Mouse (Mus musculus) stomach, embryonic 16.5 days (tissue): ENCODE measurements around the gene Fto. TPM values are rescaled to one million over a fixed set of nuclear protein-coding genes. Genes with fewer than 3 reads are reported as not detected.

Experiments used
- ATAC-seq: fragments of 200-750 bp; cut with Nextera tagmentation; 2 replicates; pipeline ENCODE4 v1.8.0; 2017; ENCODE audit warnings: moderate number of reproducible peaks, moderate TSS enrichment; ENCODE audit not compliant: insufficient read depth, low FRiP score
- H3K27ac ChIP-seq: fragments of 300-500 bp; sonication (generic); 2 replicates; pipeline ENCODE4 v1.5.1; 2014; ENCODE audit warnings: low read length
- H3K27me3 ChIP-seq: fragments of 300-500 bp; sonication (generic); 2 replicates; pipeline ENCODE4 v1.6.1; 2014; ENCODE audit warnings: low read length, control low read depth, mixed read lengths; ENCODE audit not compliant: control insufficient read depth, insufficient read depth
- H3K36me3 ChIP-seq: fragments of 300-500 bp; sonication (generic); 2 replicates; pipeline ENCODE4 v1.6.1; 2014; ENCODE audit warnings: low read length; ENCODE audit not compliant: control insufficient read depth, insufficient read depth
- H3K4me1 ChIP-seq: fragments of 300-500 bp; sonication (generic); 2 replicates; pipeline ENCODE4 v1.6.1; 2014; ENCODE audit warnings: low read length, control low read depth, mixed read lengths; ENCODE audit not compliant: control insufficient read depth, insufficient read depth
- H3K4me2 ChIP-seq: fragments of 300-500 bp; sonication (generic); 2 replicates; pipeline ENCODE4 v1.6.1; 2014; ENCODE audit warnings: low read depth, low read length, mixed read lengths
- H3K4me3 ChIP-seq: fragments of 300-500 bp; sonication (generic); replicated peaks from 2 replicates; pipeline ENCODE4 v1.5.1; 2014; ENCODE audit warnings: mild to moderate bottlenecking, low read length
- H3K9ac ChIP-seq: fragments of 300-500 bp; sonication (generic); 2 replicates; pipeline ENCODE4 v1.6.1; 2014; ENCODE audit warnings: low read length
- H3K9me3 ChIP-seq: fragments of 300-500 bp; sonication (generic); replicated peaks from 2 replicates; pipeline ENCODE4 v1.6.1; 2016; ENCODE audit warnings: low read length, control low read depth; ENCODE audit not compliant: control insufficient read depth
- WGBS: fragments of 180-500 bp; shearing (Covaris S2); extraction: QIAGEN DNeasy Blood & Tissue Kit; methylation state at CpG from one replicate; pipeline ENCODE4 v1.1.7; 2014; 5-methylcytosine and 5-hydroxymethylcytosine counted together
- polyA plus RNA-seq: library from polyadenylated mRNA; unstranded; fragments of >200 nt; fragmentation: Nextera tagmentation; extraction: Ambion mirVana; gene quantifications from 2 replicates; pipeline ENCODE4 v1.2.1, GENCODE M21; 2015

Fto gene
- polyA plus RNA-seq, 1 experiment from 2014 or later, result 73.4 TPM

- Histone ChIP-seq H3K4me3 (no peak overlapping the region), H3K4me1 (peaks cover 4% of the 10 kb centered on the region; the same call in 1 of the 2 replicates), H3K27me3 (no peaks in the 10 kb centered on the region), H3K4me2 (no peak overlapping the region), H3K9me3 (no peaks in the 10 kb centered on the region), H3K36me3 (no peaks in the 10 kb centered on the region), H3K9ac (no peak overlapping the region), H3K27ac (no peak overlapping the region)
- WGBS, result 68% methylated on average over 5 of the region's 5 CpGs
- ATAC-seq, result no peak
Measured at GRCm38 (mm10) chr8:91534752-91535151, 221.4 kb downstream of the Fto start.

GRCm38 (mm10) chr8:91538109-91538508, 224.8 kb downstream of the Fto start:
- Histone ChIP-seq H3K27me3 (no peaks in the 10 kb centered on the region), H3K9ac (no peak overlapping the region), H3K27ac (no peak overlapping the region), H3K4me3 (no peak overlapping the region), H3K9me3 (no peaks in the 10 kb centered on the region), H3K4me2 (no peak overlapping the region), H3K4me1 (peaks cover 4% of the 10 kb centered on the region; the same call in 1 of the 2 replicates), H3K36me3 (no peaks in the 10 kb centered on the region)
- WGBS, result 72% methylated on average over 9 of the region's 9 CpGs
- ATAC-seq, result no peak

GRCm38 (mm10) chr8:91538892-91539291, 225.6 kb downstream of the Fto start:
- no peak for ATAC-seq
- H3K4me3 ChIP-seq, result no peak overlapping the region
- 57% methylated on average over 5 of the region's 5 CpGs for WGBS
- H3K4me1 ChIP-seq, result peaks cover 4% of the 10 kb centered on the region; the same call in 1 of the 2 replicates
- H3K4me2 ChIP-seq, result no peak overlapping the region
- no peaks in the 10 kb centered on the region for H3K9me3 ChIP-seq
- no peaks in the 10 kb centered on the region for H3K36me3 ChIP-seq
- no peak overlapping the region for H3K27ac ChIP-seq
- no peaks in the 10 kb centered on the region for H3K27me3 ChIP-seq
- H3K9ac ChIP-seq, result no peak overlapping the region

GRCm38 (mm10) chr8:91539586-91539985, 226.3 kb downstream of the Fto start:
- H3K4me1 ChIP-seq, result peaks cover 4% of the 10 kb centered on the region; the same call in 1 of the 2 replicates
- no peaks in the 10 kb centered on the region for H3K36me3 ChIP-seq
- no peak overlapping the region for H3K4me3 ChIP-seq
- H3K9ac ChIP-seq, result no peak overlapping the region
- no peak for ATAC-seq
- no peak overlapping the region for H3K4me2 ChIP-seq
- H3K27me3 ChIP-seq, result no peaks in the 10 kb centered on the region
- no peak overlapping the region for H3K27ac ChIP-seq
- H3K9me3 ChIP-seq, result no peaks in the 10 kb centered on the region
- 86% methylated on average over 8 of the region's 8 CpGs for WGBS

GRCm38 (mm10) chr8:91541229-91541628, 227.9 kb downstream of the Fto start:
- H3K36me3 ChIP-seq, result no peaks in the 10 kb centered on the region
- no peaks in the 10 kb centered on the region for H3K27me3 ChIP-seq
- WGBS, result 89% methylated on average over 3 of the region's 3 CpGs
- no peak overlapping the region for H3K4me2 ChIP-seq
- no peak overlapping the region for H3K9ac ChIP-seq
- ATAC-seq, result no peak
- peaks cover 4% of the 10 kb centered on the region; the same call in 1 of the 2 replicates for H3K4me1 ChIP-seq
- H3K9me3 ChIP-seq, result no peaks in the 10 kb centered on the region
- no peak overlapping the region for H3K4me3 ChIP-seq
- no peak overlapping the region for H3K27ac ChIP-seq

GRCm38 (mm10) chr8:91545561-91545960, 232.2 kb downstream of the Fto start:
- no peaks in the 10 kb centered on the region for H3K9me3 ChIP-seq
- H3K9ac ChIP-seq, result no peak overlapping the region
- 75% methylated on average over 3 of the region's 3 CpGs for WGBS
- H3K4me3 ChIP-seq, result no peak overlapping the region
- ATAC-seq, result no peak
- no peaks in the 10 kb centered on the region for H3K27me3 ChIP-seq
- H3K4me2 ChIP-seq, result no peak overlapping the region
- H3K36me3 ChIP-seq, result no peaks in the 10 kb centered on the region
- H3K4me1 ChIP-seq, result no peaks in the 10 kb centered on the region
- no peak overlapping the region for H3K27ac ChIP-seq

- Histone ChIP-seq H3K9ac (no peak overlapping the region), H3K4me3 (no peak overlapping the region), H3K27me3 (no peaks in the 10 kb centered on the region), H3K27ac (no peak overlapping the region), H3K36me3 (no peaks in the 10 kb centered on the region), H3K9me3 (no peaks in the 10 kb centered on the region), H3K4me2 (no peak overlapping the region), H3K4me1 (peaks cover 6% of the 10 kb centered on the region; the same call in 1 of the 2 replicates)
- ATAC-seq, result no peak
- 49% methylated on average over 8 of the region's 8 CpGs for WGBS
Measured at GRCm38 (mm10) chr8:91546599-91546998, 233.3 kb downstream of the Fto start.

- Histone ChIP-seq H3K4me1 (peaks cover 6% of the 10 kb centered on the region; the same call in 1 of the 2 replicates), H3K4me2 (no peak overlapping the region), H3K27me3 (no peaks in the 10 kb centered on the region), H3K4me3 (no peak overlapping the region), H3K9me3 (no peaks in the 10 kb centered on the region), H3K36me3 (no peaks in the 10 kb centered on the region), H3K9ac (no peak overlapping the region), H3K27ac (no peak overlapping the region)
- 93% methylated on average over 1 of the region's 1 CpGs for WGBS
- ATAC-seq, result no peak
Measured at GRCm38 (mm10) chr8:91550131-91550530, 236.8 kb downstream of the Fto start.

- no peak for ATAC-seq
Measured at GRCm38 (mm10) chr8:91551166-91551765, 237.9 kb downstream of the Fto start.

More at GRCm38 (mm10) chr8:91551166-91551765, 237.9 kb downstream of the Fto start:
- Histone ChIP-seq H3K4me2 (no peak overlapping the region), H3K9me3 (no peaks in the 10 kb centered on the region), H3K27me3 (no peaks in the 10 kb centered on the region), H3K36me3 (no peaks in the 10 kb centered on the region), H3K4me1 (peaks cover 6% of the 10 kb centered on the region; the same call in 1 of the 2 replicates), H3K4me3 (no peak overlapping the region), H3K27ac (no peak overlapping the region), H3K9ac (no peak overlapping the region)
- WGBS, result 76% methylated on average over 9 of the region's 9 CpGs
